Mouse (Mus musculus) midbrain, embryonic 11.5 days (tissue): ENCODE data around the gene Dmrta2. TPM values are rescaled to one million over a fixed set of nuclear protein-coding genes. Genes with fewer than 3 reads are reported as not detected.
A peak's percentile ranks its signal among the peaks of the same experiment; 100 is the strongest.

ENCODE experiments used
- ATAC-seq: fragments of 200-750 bp; cut with Nextera tagmentation; 2 replicates; pipeline ENCODE4 v1.8.0; 2017; ENCODE audit warnings: moderate TSS enrichment, moderate library complexity; ENCODE audit not compliant: low FRiP score
- DNase-seq: peaks from one replicate; pipeline ENCODE4 v3.0.0; 2015; ENCODE audit warnings: low spot score; ENCODE audit errors: missing footprints
- H3K27ac ChIP-seq: fragments of 300-500 bp; sonication (generic); 2 replicates; pipeline ENCODE4 v1.5.1; 2014; ENCODE audit warnings: low read depth, low read length
- H3K27me3 ChIP-seq: fragments of 300-500 bp; sonication (generic); 2 replicates; pipeline ENCODE4 v1.6.1; 2014; ENCODE audit warnings: mild to moderate bottlenecking, low read length, moderate library complexity, mixed read lengths; ENCODE audit not compliant: control insufficient read depth, insufficient read depth
- H3K36me3 ChIP-seq: fragments of 300-500 bp; sonication (generic); 2 replicates; pipeline ENCODE4 v1.6.1; 2014; ENCODE audit warnings: mild to moderate bottlenecking, low read length, moderate library complexity, mixed read lengths; ENCODE audit not compliant: control insufficient read depth, insufficient read depth
- H3K4me1 ChIP-seq: fragments of 300-500 bp; sonication (generic); 2 replicates; pipeline ENCODE4 v1.6.1; 2014; ENCODE audit warnings: low read length; ENCODE audit not compliant: control insufficient read depth, insufficient read depth
- H3K4me2 ChIP-seq: fragments of 300-500 bp; sonication (generic); 2 replicates; pipeline ENCODE4 v1.6.1; 2014; ENCODE audit warnings: mild to moderate bottlenecking, moderate library complexity
- H3K4me3 ChIP-seq: fragments of 300-500 bp; sonication (generic); 2 replicates; pipeline ENCODE4 v1.5.1; 2014; ENCODE audit warnings: low read depth, low read length
- H3K9ac ChIP-seq: fragments of 300-500 bp; sonication (generic); 2 replicates; pipeline ENCODE4 v1.6.1; 2014; ENCODE audit warnings: low read length
- H3K9me3 ChIP-seq: fragments of 300-500 bp; sonication (generic); 2 replicates; pipeline ENCODE4 v1.6.1; 2016; ENCODE audit warnings: low read length; ENCODE audit not compliant: control insufficient read depth
- WGBS: fragments of 180-500 bp; shearing (Covaris S2); extraction: QIAGEN DNeasy Blood & Tissue Kit; methylation state at CpG from one replicate; pipeline ENCODE4 v1.1.7; 2014; 5-methylcytosine and 5-hydroxymethylcytosine counted together
- polyA plus RNA-seq: library from polyadenylated mRNA; unstranded; fragments of >200 nt; fragmentation: Nextera tagmentation; extraction: Ambion mirVana; gene quantifications from 2 replicates; pipeline ENCODE4 v1.2.1, GENCODE M21; 2014

Gene Dmrta2
- 2.9 and 4.4 TPM in 2 replicates for polyA plus RNA-seq

DNA sequence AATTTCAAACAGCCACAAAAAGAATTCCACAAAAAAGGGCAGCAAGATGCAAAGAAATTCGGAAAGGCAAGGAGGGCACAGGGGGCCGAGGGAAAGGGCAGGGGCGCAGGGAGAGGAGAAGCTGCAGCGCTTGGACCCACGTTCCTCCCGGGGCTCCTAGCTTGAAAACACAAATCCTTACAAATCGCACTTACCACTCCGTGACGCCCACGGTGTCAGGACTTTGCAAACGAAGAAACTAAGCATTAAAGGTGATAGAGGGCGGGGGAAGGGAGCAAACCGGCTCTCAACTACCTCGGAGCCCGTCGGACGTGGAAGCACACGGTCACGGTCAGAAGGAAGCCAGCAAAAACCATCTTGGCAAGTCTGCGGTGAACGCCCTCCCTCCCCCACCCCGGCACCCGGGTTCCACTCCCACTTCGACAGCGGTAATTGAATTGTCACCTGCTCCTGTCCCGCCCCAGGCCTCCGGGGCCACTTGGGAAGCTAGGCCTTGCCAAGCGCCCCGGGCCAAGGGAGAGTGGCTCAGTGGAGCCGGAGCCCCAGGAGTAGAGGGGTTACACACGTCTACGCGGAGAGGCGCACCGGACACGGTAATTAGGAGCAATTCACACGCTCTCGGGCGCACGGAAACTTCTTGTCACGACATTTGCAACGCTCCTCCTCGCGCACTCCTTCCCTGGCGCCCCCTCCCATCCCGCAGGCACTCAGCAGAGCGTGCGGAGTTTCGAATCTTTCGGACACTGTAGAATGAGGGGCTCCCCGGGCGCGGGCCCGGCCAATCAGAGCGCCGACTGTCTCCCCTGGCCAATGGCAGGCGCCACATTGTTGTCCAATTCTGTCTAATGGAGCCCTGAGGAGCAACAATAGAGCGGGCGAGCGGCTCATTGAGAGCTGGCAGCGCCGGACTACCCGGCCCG is at the start of gene Dmrta2:
Dmrta2 (plus strand) TSS at position 906 of the 920 bp plus-strand sequence.
- H3K4me3 ChIP-seq: peak within 1 kb of the TSS; percentile 52
- peaks cover 29% of the 10 kb centered on the region for H3K4me1 ChIP-seq
- WGBS: 0% methylated on average over 64 of the region's 64 CpGs
- H3K9me3 ChIP-seq: peaks cover 3% of the 10 kb centered on the region; the same call in 1 of the 2 replicates
- peak within 1 kb of the TSS; percentile 72 for H3K4me2 ChIP-seq
- H3K27ac ChIP-seq: peak within 1 kb of the TSS; percentile 68
- peak; percentile 95 for ATAC-seq
- no peaks in the 10 kb centered on the region for H3K36me3 ChIP-seq
- peak within 1 kb of the TSS; percentile 74 for H3K9ac ChIP-seq
- DNase-seq: peak; percentile 98
- H3K27me3 ChIP-seq: peaks cover 98% of the 10 kb centered on the region

DNA sequence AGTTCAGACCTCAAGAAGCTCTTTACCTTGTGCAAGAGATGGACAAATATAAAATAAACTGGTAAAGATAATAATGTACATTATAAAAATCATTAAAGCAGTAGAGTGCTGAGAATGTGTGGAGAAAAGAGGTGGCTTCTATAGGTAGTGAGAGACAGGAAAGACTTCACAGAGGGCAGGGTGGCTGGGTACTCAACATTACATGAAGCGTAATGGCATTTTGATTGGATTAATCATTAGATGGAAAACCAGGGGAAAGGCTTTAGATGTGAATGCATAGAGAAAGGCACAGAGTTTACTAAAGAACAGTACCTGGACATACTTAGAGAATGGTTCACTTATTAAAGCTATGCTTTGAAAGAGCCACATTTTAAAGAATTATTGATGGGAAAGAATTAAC is 48.8 kb upstream of the Dmrta2 start:
- DNase-seq (no peak), ATAC-seq (no peak)
- H3K4me2 ChIP-seq: no peak overlapping the region
- 92% methylated on average over 1 of the region's 1 CpGs for WGBS
- no peak overlapping the region for H3K9ac ChIP-seq
- no peak overlapping the region for H3K4me3 ChIP-seq
- no peaks in the 10 kb centered on the region for H3K9me3 ChIP-seq
- H3K4me1 ChIP-seq: no peaks in the 10 kb centered on the region
- H3K36me3 ChIP-seq: no peaks in the 10 kb centered on the region
- no peaks in the 10 kb centered on the region for H3K27me3 ChIP-seq
- H3K27ac ChIP-seq: no peak overlapping the region

DNA sequence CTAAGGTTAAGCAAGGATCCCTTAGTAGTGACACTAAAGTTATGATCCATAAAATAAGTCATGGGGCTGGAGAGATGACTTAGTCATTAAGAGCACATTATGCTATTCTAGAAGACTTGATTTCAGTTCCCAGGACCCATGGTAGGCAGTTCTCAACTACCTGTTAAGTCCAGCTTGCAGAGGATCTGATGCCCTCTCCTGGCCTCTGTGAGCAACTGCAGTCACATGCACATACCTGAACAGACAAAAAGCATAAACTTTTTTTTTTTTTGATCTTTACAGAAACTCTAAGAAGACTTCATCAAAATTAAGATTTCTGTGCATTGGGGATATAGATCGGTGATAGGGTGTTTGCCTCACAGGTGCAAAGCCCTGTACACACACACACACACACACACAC is 47.4 kb upstream of the Dmrta2 start:
- H3K4me1 ChIP-seq: no peaks in the 10 kb centered on the region
- no peak for ATAC-seq
- H3K9ac ChIP-seq: no peak overlapping the region
- H3K4me3 ChIP-seq: no peak overlapping the region
- no peaks in the 10 kb centered on the region for H3K9me3 ChIP-seq
- no peaks in the 10 kb centered on the region for H3K27me3 ChIP-seq
- 100% methylated on average over 1 of the region's 1 CpGs for WGBS
- H3K36me3 ChIP-seq: no peaks in the 10 kb centered on the region
- no peak overlapping the region for H3K27ac ChIP-seq
- DNase-seq: no peak
- no peak overlapping the region for H3K4me2 ChIP-seq

DNA sequence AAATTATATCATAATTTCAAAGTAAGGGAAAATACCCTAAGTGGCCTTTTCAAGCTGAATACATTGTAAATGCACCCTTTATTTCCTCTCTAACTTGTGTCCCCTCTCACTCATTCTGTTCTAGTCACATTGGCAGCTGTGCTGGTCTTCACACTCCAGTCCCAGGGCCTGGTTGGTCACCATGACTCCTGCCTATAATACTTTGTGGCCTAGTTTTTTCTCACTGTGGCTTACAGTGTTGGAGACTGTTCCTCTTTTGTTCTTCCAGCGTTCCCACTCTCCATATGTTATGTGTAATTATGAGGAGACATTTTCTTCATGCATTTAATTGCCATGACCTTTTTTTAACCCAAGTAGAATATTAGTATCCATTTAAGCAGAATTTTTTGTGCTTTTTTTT is 46.9 kb upstream of the Dmrta2 start:
- no peaks in the 10 kb centered on the region for H3K36me3 ChIP-seq
- H3K27ac ChIP-seq: no peak overlapping the region
- ATAC-seq: no peak
- H3K4me3 ChIP-seq: no peak overlapping the region
- no peaks in the 10 kb centered on the region for H3K4me1 ChIP-seq
- no peaks in the 10 kb centered on the region for H3K9me3 ChIP-seq
- WGBS: 91% methylated on average over 1 of the region's 1 CpGs
- no peaks in the 10 kb centered on the region for H3K27me3 ChIP-seq
- H3K4me2 ChIP-seq: no peak overlapping the region
- no peak overlapping the region for H3K9ac ChIP-seq
- no peak for DNase-seq

DNA sequence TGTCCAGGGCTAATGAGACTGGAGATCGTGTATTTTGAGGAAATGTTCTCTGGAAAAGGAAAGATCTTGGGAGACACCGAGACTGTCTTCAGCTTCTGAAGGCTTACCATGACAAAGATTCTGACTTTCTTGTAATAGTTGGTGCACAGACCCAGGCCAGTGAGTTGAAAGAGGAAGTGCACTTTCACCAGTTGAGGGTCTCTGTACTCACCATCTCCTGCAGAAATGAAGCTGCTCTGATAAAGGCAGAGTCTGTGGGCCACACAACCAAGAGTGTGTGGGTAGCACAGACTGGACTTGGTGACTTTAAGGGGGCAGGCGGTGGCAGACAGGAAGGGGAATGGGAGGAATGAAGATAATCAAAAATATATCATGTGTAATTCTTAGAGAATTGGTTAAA is 41.3 kb upstream of the Dmrta2 start:
- ATAC-seq (no peak), DNase-seq (no peak)
- no peak overlapping the region for H3K4me3 ChIP-seq
- no peak overlapping the region for H3K9ac ChIP-seq
- no peaks in the 10 kb centered on the region for H3K27me3 ChIP-seq
- H3K4me1 ChIP-seq: peaks cover 2% of the 10 kb centered on the region; the same call in 1 of the 2 replicates
- no peaks in the 10 kb centered on the region for H3K9me3 ChIP-seq
- WGBS: 95% methylated on average over 3 of the region's 3 CpGs
- H3K4me2 ChIP-seq: no peak overlapping the region
- no peaks in the 10 kb centered on the region for H3K36me3 ChIP-seq
- no peak overlapping the region for H3K27ac ChIP-seq

DNA sequence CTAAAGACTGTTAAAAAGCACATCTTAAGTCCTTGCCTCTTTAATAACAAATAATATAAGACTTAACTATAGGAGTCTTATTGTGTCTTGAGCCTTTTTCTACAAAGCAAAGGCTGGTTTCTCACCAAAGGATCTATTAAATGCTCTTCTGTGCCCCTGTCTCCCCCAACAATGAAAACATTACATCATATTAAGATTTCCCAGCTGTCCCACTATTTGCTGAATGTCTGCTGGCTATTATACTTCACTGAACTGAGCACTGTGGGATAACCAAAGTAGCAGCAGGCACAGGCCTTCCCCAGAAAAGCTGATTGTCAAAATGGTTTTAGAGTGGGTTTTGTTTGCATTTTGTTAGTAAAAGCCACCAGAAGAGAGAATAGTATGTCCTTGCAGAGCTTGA is 38.6 kb upstream of the Dmrta2 start:
- H3K27ac ChIP-seq: no peak overlapping the region; the same call in 1 of the 2 replicates
- peak; percentile 83 for ATAC-seq
- H3K9me3 ChIP-seq: no peaks in the 10 kb centered on the region

DNA sequence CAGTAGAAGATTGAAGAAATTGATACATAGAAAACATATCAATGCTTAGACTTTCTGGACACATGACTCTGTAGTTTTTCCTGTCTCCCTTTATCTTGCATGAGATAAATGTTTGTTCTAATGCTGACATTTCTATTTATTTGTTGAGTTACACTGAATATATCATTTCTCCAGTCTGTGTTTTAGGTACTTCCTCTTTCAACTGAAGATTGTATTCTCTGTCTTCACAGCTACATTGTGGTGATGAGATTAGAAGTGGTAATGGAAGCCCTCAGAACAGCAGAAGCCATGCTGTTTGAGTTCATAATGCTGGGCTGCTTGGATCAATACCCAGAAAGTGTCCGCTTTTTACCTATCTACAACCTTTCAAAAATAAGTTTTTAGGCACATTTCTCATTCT is 32.3 kb upstream of the Dmrta2 start:
- Histone ChIP-seq H3K4me1 (no peaks in the 10 kb centered on the region), H3K36me3 (no peaks in the 10 kb centered on the region), H3K27ac (no peak overlapping the region), H3K9me3 (no peaks in the 10 kb centered on the region), H3K27me3 (no peaks in the 10 kb centered on the region), H3K9ac (no peak overlapping the region), H3K4me3 (no peak overlapping the region), H3K4me2 (no peak overlapping the region)
- DNase-seq (no peak), ATAC-seq (no peak)
- 96% methylated on average over 1 of the region's 1 CpGs for WGBS

More for the DNA sequence above, 38.6 kb upstream of the Dmrta2 start:
- DNase-seq: no peak
- Histone ChIP-seq H3K27me3 (no peaks in the 10 kb centered on the region), H3K4me2 (no peak overlapping the region), H3K36me3 (no peaks in the 10 kb centered on the region), H3K9ac (no peak overlapping the region), H3K4me1 (peaks cover 2% of the 10 kb centered on the region; the same call in 1 of the 2 replicates), H3K4me3 (no peak overlapping the region)

DNA sequence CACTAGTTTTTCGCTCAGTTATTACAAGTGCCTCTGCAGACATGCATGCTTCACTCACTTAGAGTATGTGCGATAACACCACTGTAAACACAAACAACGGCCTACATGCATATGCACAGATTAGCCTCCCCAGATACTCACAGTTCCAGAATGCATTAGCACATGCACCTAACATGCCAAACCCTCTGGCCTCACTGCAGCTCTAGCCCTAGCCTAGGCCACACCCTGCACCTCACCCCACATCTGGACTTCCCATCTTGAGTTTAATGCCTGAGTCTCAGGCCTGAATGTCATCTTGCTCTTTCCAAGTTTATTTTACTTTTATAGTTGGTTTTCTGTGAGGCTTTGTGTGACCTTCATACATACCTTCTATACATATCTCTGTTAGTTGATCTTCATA is 28.5 kb upstream of the Dmrta2 start:
- Histone ChIP-seq H3K4me2 (no peak overlapping the region), H3K27ac (no peak overlapping the region), H3K9me3 (no peaks in the 10 kb centered on the region), H3K4me1 (no peaks in the 10 kb centered on the region), H3K36me3 (no peaks in the 10 kb centered on the region), H3K27me3 (no peaks in the 10 kb centered on the region), H3K9ac (no peak overlapping the region), H3K4me3 (no peak overlapping the region)
- 96% methylated on average over 3 of the region's 3 CpGs for whole genome bisulfite sequencing
- DNase-seq: no peak
- ATAC-seq: no peak

DNA sequence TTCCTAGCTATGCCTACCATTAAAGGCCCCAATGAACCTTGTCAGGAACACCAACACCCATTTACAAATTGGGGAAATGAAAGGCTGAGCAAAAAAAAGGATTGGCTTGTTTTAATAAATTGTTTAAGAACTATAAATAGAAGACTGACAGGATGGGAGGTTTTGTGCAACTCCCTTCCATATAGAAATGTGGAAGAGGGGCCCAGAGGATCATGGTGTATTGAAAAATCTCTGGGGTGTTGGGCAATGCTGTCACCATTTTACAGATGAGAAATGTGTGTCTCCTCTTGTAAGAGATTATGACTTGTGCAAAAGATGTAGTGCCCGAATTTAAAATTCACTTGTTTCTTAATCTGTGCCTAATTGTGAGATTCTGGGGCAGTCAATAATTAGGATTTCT is 24.3 kb upstream of the Dmrta2 start:
- Histone ChIP-seq H3K27me3 (no peaks in the 10 kb centered on the region), H3K4me3 (no peak overlapping the region), H3K9ac (no peak overlapping the region), H3K9me3 (no peaks in the 10 kb centered on the region), H3K4me2 (no peak overlapping the region), H3K36me3 (no peaks in the 10 kb centered on the region), H3K4me1 (no peaks in the 10 kb centered on the region), H3K27ac (no peak overlapping the region)
- ATAC-seq (no peak), DNase-seq (no peak)
- WGBS: 93% methylated on average over 1 of the region's 1 CpGs
